ENCODE assay signal across 18 mouse cellular contexts in genomic region chr7:122613876-122614275, GRCm38 (mm10). TPM values are rescaled to one million over a fixed set of nuclear protein-coding genes. Genes with fewer than 3 reads are reported as not detected.
DNase-seq lines count a peak whose midpoint lies in the region.
"Had no signal": no experiment of that assay in that cellular context is flagged by ENCODE, and none has a peak within 500 bp of the region (broad histone marks: within the 10 kb centered on the region; RNA-seq: fewer than 3 reads in every experiment).

No protein-coding gene starts in this region.

- DNase-seq in ES-CJ7 (ENCODE audit: low read depth, low spot score), result peak; percentile 34
- peak; percentile 16 for DNase-seq in WW6 (ENCODE audit: low read depth, low spot score)
- no peak for DNase-seq in layer of hippocampus, postnatal 14 days (ENCODE audit: low spot score in 2 of 2)
- no peak for DNase-seq in ovary, postnatal 14 days (ENCODE audit: low spot score)
- no peak for DNase-seq in right cerebral cortex, postnatal 25 days
- DNase-seq: adrenal gland, adult 8-10 months; adrenal gland, postnatal 14 days; adrenal gland, postnatal 36 days; cerebellum, adult 11 months; cerebellum, adult 18-20 months; cerebellum, adult 8-10 months; cerebellum, adult 9-11 months; cerebellum, postnatal 14 days; cerebellum, postnatal 36 days; embryo, embryonic 11 days had no signal

RNA-seq across cellular contexts. Expression of gene Cacng3, which starts 56.4 kb away (rescaled TPM):
- 10 to 100 TPM; 44.7 to 47.4 TPM for total RNA-seq in layer of hippocampus, postnatal 14 days (2021)
- total RNA-seq: common myeloid progenitor, adult 5-6 weeks; ES-E14; MEL had no signal

Comparison
In these comparisons a context has a peak if more than half of its experiments do, and no peak if none do; other contexts are left out.
1. DNase-seq: peak in ES-CJ7 (single experiment) and WW6 (single experiment); none in layer of hippocampus, postnatal 14 days (0 of 2), ovary, postnatal 14 days (single experiment) and right cerebral cortex, postnatal 25 days (single experiment).